Mouse (Mus musculus): Measurements from ENCODE around the gene Arl3.

GRCm38 (mm10) chr19:46617361-46617760 lies 44.4 kb upstream of the Arl3 start:
- TF ChIP-seq USF1 (IDR thresholded peaks at IDR 0.05; ENCODE audit: low read depth) (no peak), MAX (IDR thresholded peaks at IDR 0.05; ENCODE audit: low read depth) (no peak), MYOG (IDR thresholded peaks at IDR 0.05; ENCODE audit: control insufficient read depth in 1 of 3, insufficient read depth in 1 of 3, insufficient read length in 2 of 3, low read depth in 2 of 3) (no peak)

Measured in myocyte (in vitro differentiated cells).